Mouse (Mus musculus): ENCODE measurements at regions not wholly inside any gene's neighbourhood (a gene's known extent, or its start where the extent isn't known, plus 50 kb on each side); places are given as distances from the start of the nearest gene placed in this dataset.

GRCm38 (mm10) chr2:160476181-160476580 lies 109.3 kb upstream of the Mafb start:
- TF ChIP-seq HCFC1 (IDR thresholded peaks at IDR 0.05; ENCODE audit: borderline replicate concordance, insufficient read depth, low read length) (no peak), MAFK (IDR thresholded peaks at IDR 0.05; ENCODE audit: insufficient read depth, low read depth, low read length) (no peak)
